Mouse (Mus musculus) embryonic facial prominence, embryonic 13.5 days (tissue): Measurements from ENCODE around the gene Bcat2. TPM values are rescaled to one million over a fixed set of nuclear protein-coding genes. Genes with fewer than 3 reads are reported as not detected.
"Not testable (repeated sequence)": the region's sequence is repeated elsewhere in the genome, so short reads cannot be mapped to it uniquely, and the experiment has no call there.

ENCODE experiments used
- ATAC-seq: fragments of 200-750 bp; cut with Nextera tagmentation; 2 replicates; pipeline ENCODE4 v1.8.0; 2017; ENCODE audit warnings: low read depth; ENCODE audit not compliant: insufficient number of reproducible peaks, insufficient read depth, low FRiP score, low TSS enrichment
- H3K27ac ChIP-seq: fragments of 300-500 bp; sonication (generic); 2 replicates; pipeline ENCODE4 v1.5.1; 2015; ENCODE audit warnings: moderate library complexity, mild to moderate bottlenecking, inconsistent platforms
- H3K27me3 ChIP-seq: fragments of 300-500 bp; sonication (generic); 2 replicates; pipeline ENCODE4 v1.6.1; 2015; ENCODE audit warnings: mild to moderate bottlenecking, inconsistent platforms
- H3K36me3 ChIP-seq: fragments of 300-500 bp; sonication (generic); 2 replicates; pipeline ENCODE4 v1.6.1; 2015; ENCODE audit warnings: mild to moderate bottlenecking, inconsistent platforms
- H3K4me1 ChIP-seq: fragments of 300-500 bp; sonication (generic); 2 replicates; pipeline ENCODE4 v1.6.1; 2015; ENCODE audit warnings: inconsistent platforms
- H3K4me2 ChIP-seq: fragments of 300-500 bp; sonication (generic); 2 replicates; pipeline ENCODE4 v1.6.1; 2015; ENCODE audit warnings: moderate library complexity, mild to moderate bottlenecking, inconsistent platforms
- H3K4me3 ChIP-seq: fragments of 300-500 bp; sonication (generic); 2 replicates; pipeline ENCODE4 v1.5.1; 2015; ENCODE audit warnings: mild to moderate bottlenecking, inconsistent platforms
- H3K9ac ChIP-seq: fragments of 300-500 bp; sonication (generic); 2 replicates; pipeline ENCODE4 v1.6.1; 2015; ENCODE audit warnings: mild to moderate bottlenecking, inconsistent platforms
- H3K9me3 ChIP-seq: fragments of 300-500 bp; sonication (generic); 2 replicates; pipeline ENCODE4 v1.6.1; 2016; ENCODE audit warnings: inconsistent platforms
- WGBS: fragments of 180-500 bp; shearing (Covaris S2); methylation state at CpG from one replicate; pipeline ENCODE4 v1.1.7; 2015; ENCODE audit warnings: mixed read lengths; 5-methylcytosine and 5-hydroxymethylcytosine counted together
- polyA plus RNA-seq: library from polyadenylated mRNA; unstranded; fragments of >200 nt; fragmentation: Nextera tagmentation; extraction: Ambion mirVana; gene quantifications from 2 replicates; pipeline ENCODE4 v1.2.1, GENCODE M21; 2015

Bcat2 gene
- polyA plus RNA-seq: 67.1 and 68.4 TPM in 2 replicates

DNA sequence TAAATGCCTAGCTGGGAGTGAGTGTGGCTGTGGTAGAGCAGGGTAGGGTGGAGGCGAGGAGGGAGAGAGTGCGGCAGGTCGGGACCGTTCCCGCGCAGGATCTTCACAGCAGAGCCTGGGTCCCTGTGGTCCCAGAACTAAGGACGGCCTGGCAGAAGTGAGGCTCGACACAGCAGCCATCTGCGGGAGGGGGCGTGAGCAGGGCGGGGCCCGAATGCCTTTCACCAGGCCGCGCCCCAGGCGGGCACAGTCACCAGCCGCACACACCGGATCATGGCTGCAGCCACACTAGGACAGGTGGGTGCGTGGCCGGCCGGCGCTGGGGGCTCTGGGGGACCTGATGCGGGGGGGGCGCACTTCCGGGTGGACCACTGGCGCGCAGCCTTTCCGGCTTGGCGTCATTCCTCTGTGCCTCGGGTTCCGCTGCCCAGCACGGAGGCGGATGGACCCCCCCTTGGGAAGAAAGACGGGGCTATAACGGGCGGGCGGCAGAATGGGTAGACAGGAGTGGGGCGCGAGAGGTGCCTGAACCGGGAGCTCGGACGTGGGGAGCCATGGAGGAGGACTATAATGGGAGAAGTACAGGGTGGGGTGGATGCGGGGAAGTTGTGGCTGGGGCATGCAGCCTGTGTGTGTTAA lies at the start of gene Bcat2:
Bcat2 (plus strand) TSS at position 51 of the 639 bp plus-strand sequence.
- H3K9me3 ChIP-seq: no peaks in the 10 kb centered on the region
- H3K36me3 ChIP-seq: peaks cover 6% of the 10 kb centered on the region; the same call in 1 of the 2 replicates
- peak within 1 kb of the TSS; percentile 91 for H3K9ac ChIP-seq
- H3K4me1 ChIP-seq: peaks cover 28% of the 10 kb centered on the region
- H3K27ac ChIP-seq: peak within 1 kb of the TSS; percentile 93
- peak; percentile 60; the same call in 1 of the 2 replicates for ATAC-seq
- WGBS: under 1% methylated on average over 41 of the region's 42 CpGs
- H3K4me3 ChIP-seq: peak within 1 kb of the TSS; percentile 76
- no peaks in the 10 kb centered on the region for H3K27me3 ChIP-seq
- H3K4me2 ChIP-seq: peak within 1 kb of the TSS; percentile 79

DNA sequence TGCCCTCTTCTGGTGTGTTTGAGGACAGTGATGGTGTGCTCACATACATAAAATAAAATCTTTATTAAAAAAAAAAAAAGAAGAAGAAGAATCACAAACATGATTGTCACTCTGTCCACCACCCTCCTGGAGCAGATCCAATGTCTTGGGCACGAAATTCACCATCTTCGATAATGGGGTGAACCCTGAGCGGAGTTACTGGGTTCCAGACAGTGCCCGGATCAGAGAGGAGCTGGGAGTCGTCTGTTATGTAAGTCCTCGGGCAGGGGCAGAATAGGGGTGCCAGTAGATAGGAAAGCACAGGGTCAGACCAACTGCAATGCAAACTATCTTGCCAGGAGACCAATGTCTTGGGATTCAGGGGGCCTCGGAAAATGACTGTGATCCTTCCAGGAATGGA lies 49.3 kb upstream of the Bcat2 start:
- no peak overlapping the region for H3K4me2 ChIP-seq
- no peak for ATAC-seq
- 93% methylated on average over 7 of the region's 7 CpGs for WGBS
- no peak overlapping the region for H3K4me3 ChIP-seq
- no peaks in the 10 kb centered on the region for H3K27me3 ChIP-seq
- H3K36me3 ChIP-seq: peaks cover 17% of the 10 kb centered on the region
- H3K27ac ChIP-seq: no peak overlapping the region; the same call in 1 of the 2 replicates
- no peak overlapping the region for H3K9ac ChIP-seq
- peaks cover 35% of the 10 kb centered on the region for H3K4me1 ChIP-seq
- H3K9me3 ChIP-seq: no peaks in the 10 kb centered on the region

DNA sequence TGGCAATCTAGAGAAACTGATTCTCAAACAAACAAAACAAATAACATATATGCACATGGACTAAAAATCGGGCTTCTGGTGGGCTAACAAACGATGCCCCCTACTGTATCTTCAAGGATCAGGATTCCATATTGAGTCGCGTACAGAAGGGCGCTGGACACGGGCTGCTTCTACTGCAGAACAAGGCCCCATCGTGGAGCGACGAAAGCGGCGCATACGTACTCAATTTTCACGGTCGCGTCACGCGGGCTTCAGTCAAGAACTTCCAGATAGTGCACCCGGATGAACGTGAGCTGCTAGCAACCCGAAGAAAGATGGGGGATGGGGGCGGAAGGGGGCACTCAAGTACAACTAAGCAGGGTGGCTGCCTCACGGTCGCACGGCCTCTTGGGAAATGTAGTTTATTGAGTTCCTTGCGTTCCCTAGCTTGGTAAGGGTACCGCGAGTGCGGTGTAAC lies 48.2 kb upstream of the Bcat2 start:
- peaks cover 17% of the 10 kb centered on the region for H3K36me3 ChIP-seq
- peak overlapping the region; percentile 73 for H3K9ac ChIP-seq
- peaks cover 34% of the 10 kb centered on the region for H3K4me1 ChIP-seq
- peak overlapping the region; percentile 61 for H3K4me2 ChIP-seq
- under 1% methylated on average over 28 of the region's 28 CpGs for WGBS
- H3K27ac ChIP-seq: peak overlapping the region; percentile 92
- H3K4me3 ChIP-seq: peak overlapping the region; percentile 51
- ATAC-seq: peak; percentile 78
- no peaks in the 10 kb centered on the region for H3K27me3 ChIP-seq
- H3K9me3 ChIP-seq: no peaks in the 10 kb centered on the region

DNA sequence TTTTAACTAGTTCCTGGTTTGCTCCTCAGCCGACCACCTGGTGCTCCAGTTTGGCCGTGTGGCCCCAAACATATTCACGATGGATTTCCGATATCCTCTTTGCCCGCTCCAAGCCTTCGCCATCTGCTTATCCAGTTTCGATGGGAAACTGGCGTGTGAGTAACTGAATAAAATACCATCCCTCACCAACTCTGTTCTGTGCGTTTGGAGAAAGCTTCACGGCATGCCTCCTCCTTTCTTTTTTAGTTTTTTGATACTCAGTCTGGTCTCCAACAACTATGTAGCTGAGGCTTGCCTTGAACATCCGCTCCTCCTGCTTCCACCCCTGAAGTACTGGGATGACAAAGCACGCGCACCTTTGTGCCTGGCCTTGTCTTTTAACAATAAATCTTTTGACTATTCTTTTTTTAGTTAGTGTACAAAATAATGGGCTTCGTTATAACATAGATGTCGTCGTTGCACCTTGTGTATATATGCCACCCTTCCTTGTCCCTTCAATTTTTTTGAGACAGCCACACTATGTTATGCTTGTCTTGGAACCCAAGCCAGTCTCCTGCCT lies 47.7 kb upstream of the Bcat2 start:
- H3K4me2 ChIP-seq: peak overlapping the region; percentile 61
- peaks cover 17% of the 10 kb centered on the region for H3K36me3 ChIP-seq
- H3K27ac ChIP-seq: peak overlapping the region; percentile 92
- H3K9ac ChIP-seq: peak overlapping the region; percentile 73; the same call in 1 of the 2 replicates
- WGBS: 53% methylated on average over 16 of the region's 16 CpGs
- H3K27me3 ChIP-seq: no peaks in the 10 kb centered on the region
- ATAC-seq: no peak
- H3K4me1 ChIP-seq: peaks cover 36% of the 10 kb centered on the region
- peak overlapping the region; percentile 51 for H3K4me3 ChIP-seq
- H3K9me3 ChIP-seq: no peaks in the 10 kb centered on the region

DNA sequence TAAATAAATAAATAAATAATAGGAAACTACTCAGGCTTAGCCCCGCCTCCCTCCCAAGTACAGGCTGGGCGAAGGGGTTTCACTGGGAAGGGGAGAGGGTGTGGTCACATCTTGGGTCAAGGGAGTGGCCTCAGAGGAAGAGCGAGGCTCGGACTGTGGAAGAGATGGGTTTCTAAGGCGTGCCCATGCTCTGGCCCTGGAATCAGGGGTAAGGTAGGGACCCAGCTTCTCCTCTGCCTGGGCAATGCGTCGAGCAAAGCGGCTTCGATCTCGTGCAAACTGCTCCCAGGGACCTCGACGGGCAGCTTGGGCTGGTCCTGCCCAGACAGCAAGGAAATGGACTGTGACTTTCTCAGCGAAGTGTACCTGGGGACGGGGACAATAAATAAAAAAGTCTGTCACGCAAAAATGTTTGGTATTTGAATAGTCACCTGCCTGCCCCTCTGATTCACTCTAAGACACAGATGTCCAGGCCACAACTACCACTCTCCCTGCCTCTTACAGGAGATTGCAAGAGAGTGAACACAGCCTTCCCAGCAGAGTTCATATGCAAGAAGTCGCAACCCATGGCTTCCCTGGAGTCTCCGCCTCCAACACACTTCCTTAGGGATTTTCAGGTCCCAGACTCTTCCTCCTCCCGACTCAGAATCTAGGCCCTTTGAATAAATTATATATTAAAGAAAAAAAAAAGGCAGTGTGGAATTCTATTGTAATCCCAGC lies 46.8 kb upstream of the Bcat2 start:
- 0 out of 2 replicates have a peak overlapping the region, but pooled peaks have one; percentile 40 for H3K9ac ChIP-seq

DNA sequence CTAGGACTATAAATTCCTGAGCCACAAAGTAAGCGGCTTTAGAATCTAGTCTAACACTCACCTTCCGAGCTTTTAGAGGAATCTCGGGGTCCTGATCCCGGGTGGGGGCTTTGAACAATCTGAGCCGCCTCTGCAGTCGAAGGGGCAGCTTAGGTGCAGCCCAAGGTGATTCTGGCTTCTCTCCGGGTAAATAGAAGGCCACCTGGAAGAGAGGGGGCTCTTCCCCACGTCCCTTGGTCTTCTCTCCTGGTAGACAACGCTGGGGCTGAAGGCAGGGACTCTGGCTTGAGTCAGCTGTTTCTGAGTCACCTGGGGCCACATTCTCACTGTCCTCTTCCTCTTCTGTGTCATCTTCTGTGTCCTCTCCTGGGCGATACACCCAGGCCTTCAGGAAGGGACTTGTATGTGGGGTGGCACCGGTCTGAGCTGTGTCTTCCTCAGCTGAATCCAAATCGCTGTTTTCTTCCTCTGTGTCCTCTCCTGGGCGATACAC lies 46.2 kb upstream of the Bcat2 start:
- ATAC-seq: no peak
- Histone ChIP-seq H3K4me2 (peak overlapping the region; percentile 30), H3K36me3 (peaks cover 17% of the 10 kb centered on the region), H3K9me3 (no peaks in the 10 kb centered on the region), H3K27ac (no peak overlapping the region; the same call in 1 of the 2 replicates), H3K4me3 (peak overlapping the region; percentile 9; the same call in 1 of the 2 replicates), H3K9ac (peak overlapping the region; percentile 22; the same call in 1 of the 2 replicates), H3K4me1 (peaks cover 36% of the 10 kb centered on the region), H3K27me3 (no peaks in the 10 kb centered on the region)
- 84% methylated on average over 13 of the region's 13 CpGs for WGBS

More for the DNA sequence above, 46.8 kb upstream of the Bcat2 start:
- WGBS: 69% methylated on average over 18 of the region's 18 CpGs
- ATAC-seq: 0 out of 2 replicates have a peak, but pooled peaks have one; percentile 21
- Histone ChIP-seq H3K4me3 (peak overlapping the region; percentile 9; the same call in 1 of the 2 replicates), H3K4me1 (peaks cover 36% of the 10 kb centered on the region), H3K36me3 (peaks cover 17% of the 10 kb centered on the region), H3K9me3 (no peaks in the 10 kb centered on the region), H3K27me3 (no peaks in the 10 kb centered on the region), H3K4me2 (peak overlapping the region; percentile 30), H3K27ac (no peak overlapping the region)

DNA sequence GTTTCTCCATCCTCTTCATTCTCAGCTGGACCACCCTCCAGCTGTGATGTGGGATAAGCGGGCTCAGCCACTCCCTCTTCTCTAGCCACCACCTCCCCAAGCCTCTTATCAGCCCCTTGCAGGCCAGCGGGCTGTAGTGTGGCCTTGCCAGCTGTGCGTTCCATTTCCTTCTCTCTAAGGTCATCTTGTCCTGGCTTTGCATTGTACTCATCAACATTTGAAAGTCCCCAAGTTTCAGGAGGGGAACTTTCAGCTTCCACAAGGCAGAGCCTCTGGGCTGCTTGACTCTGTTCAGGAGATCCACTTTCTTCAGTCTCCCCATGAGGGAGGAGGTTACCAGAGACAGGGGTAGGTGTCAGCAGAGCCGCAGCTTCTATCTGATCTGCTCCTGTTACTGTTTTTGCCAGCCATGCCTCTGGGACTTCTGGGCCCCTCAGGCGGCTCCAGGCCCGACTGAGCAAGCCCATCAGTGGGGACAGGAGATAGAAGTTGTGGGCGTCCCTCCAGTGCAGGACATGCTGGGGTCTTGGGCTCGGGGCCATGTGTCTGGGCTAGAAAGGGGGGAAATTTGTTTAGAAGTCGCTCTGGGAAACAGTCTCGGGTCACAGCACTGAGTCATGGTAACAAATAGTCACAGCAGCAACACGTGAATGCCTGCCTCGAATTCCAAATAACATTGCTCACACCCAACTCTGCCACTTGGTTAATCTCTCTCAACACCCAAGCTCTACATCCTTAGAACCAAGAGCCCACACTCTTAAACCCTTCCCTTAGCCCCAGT lies 44.9 kb upstream of the Bcat2 start:
- Histone ChIP-seq H3K27ac (peak overlapping the region; percentile 82), H3K4me3 (peak overlapping the region; percentile 83), H3K4me1 (peaks cover 41% of the 10 kb centered on the region), H3K4me2 (peak overlapping the region; percentile 82), H3K9me3 (no peaks in the 10 kb centered on the region), H3K9ac (peak overlapping the region; percentile 89), H3K36me3 (peaks cover 17% of the 10 kb centered on the region), H3K27me3 (no peaks in the 10 kb centered on the region)
- ATAC-seq: no peak
- WGBS: 25% methylated on average over 12 of the region's 12 CpGs

DNA sequence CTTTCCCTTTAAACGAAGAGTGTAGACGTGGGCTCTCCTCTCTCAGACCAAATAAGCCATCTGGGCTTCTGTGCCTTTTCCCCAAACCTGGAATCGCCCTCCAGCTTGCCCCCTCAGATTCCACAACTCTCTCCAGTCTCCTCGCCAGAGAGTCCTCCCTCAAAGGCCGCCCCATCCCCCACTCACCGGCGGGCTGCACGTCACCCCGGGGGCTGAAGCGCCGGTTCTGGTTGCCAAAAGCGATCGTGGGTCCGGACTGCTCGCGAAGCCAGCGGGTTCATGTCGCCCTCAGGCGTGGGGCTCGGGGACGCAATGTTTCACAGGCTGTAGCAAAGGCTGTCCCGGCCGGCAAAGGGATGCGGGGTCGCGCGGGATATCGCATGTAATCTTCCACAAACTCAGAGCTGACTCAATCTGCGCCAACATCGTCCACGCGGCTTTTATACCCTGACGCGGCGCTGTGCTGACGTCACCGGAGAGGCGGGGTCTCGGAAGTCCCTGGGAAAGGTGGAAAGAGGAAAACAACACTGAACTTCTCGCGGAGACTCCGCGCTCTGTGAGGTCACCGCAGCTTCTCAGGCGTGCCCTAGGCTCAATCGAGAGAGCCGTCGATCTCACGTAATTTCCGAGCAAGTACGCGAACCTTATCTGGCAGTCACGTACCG lies 44.0 kb upstream of the Bcat2 start, which contains the start of the genes Ppp1r15a and Plekha4:
Ppp1r15a (minus strand) TSS at position 460 of the 665 bp plus-strand sequence.
Plekha4 (plus strand) TSS at position 522 of the 665 bp plus-strand sequence.
- no peaks in the 10 kb centered on the region for H3K27me3 ChIP-seq
- peaks cover 47% of the 10 kb centered on the region for H3K4me1 ChIP-seq
- peaks cover 17% of the 10 kb centered on the region for H3K36me3 ChIP-seq
- ATAC-seq: peak; percentile 81
- peak within 1 kb of the TSS; percentile 82 for H3K4me2 ChIP-seq
- under 1% methylated on average over 54 of the region's 54 CpGs for WGBS
- no peaks in the 10 kb centered on the region for H3K9me3 ChIP-seq
- H3K9ac ChIP-seq: peak within 1 kb of the TSS; percentile 89
- peak within 1 kb of the TSS; percentile 83 for H3K4me3 ChIP-seq
- H3K27ac ChIP-seq: peak within 1 kb of the TSS; percentile 82

DNA sequence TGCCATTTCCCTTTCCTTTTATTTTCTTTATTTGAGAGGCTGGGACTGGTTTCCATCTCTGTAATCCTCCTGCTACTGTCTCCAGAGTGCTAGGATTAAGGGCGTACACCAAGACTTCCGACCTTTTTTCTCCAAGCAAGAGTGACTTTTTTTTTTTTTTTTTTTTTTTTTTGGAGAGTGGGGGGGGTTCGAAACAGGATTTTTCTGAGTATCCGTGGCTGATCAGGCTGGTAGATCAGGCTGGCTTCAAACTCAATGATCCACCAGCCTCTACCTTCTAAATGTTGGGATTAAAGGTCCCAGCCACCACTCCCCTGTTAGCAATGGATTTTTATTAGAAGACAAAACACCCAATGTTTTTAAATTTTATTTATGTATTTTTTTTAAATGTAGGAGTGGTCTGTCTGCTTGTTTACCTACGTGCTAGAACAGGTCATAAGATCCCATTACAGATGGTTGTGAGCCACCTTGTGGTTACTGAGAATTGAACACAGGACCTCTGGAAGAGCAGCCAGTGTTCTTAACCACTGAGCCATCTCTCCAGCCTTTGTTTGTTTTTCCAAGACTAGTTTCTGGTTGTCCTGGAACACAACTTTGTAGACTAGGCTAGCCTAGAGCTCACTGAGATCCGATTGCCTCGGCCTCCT lies 43.4 kb upstream of the Bcat2 start:
- ATAC-seq: no peak
- H3K9me3 ChIP-seq: no peaks in the 10 kb centered on the region
- peaks cover 17% of the 10 kb centered on the region for H3K36me3 ChIP-seq
- peak overlapping the region; percentile 82 for H3K27ac ChIP-seq
- H3K27me3 ChIP-seq: no peaks in the 10 kb centered on the region
- H3K4me1 ChIP-seq: peaks cover 42% of the 10 kb centered on the region
- H3K9ac ChIP-seq: peak overlapping the region; percentile 89
- H3K4me2 ChIP-seq: peak overlapping the region; percentile 82
- peak overlapping the region; percentile 83 for H3K4me3 ChIP-seq
- 21% methylated on average over 7 of the region's 7 CpGs for WGBS

DNA sequence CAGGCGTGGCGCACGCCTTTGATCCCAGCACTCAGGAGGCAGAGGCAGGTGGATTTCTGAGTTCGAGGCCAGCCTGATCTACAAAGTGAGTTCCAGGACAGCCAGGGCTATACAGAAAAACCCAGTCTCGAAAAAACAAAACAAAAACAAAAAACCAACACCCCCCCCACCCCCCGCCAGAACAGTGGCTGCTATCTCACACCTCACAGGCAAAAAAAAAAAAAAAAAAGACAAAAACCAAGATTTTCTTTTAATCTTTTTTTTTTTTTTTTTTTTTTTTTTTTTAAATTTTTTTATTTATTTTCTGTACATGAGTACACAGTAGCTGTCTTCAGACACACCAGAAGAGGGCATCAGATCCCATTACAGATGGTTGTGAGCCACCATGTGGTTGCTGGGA lies 42.8 kb upstream of the Bcat2 start:
- H3K27me3 ChIP-seq: not testable (repeated sequence)

More for the DNA sequence above, 42.8 kb upstream of the Bcat2 start:
- Histone ChIP-seq H3K36me3 (peaks cover 17% of the 10 kb centered on the region), H3K27ac (peak overlapping the region; percentile 82; the same call in 1 of the 2 replicates), H3K4me1 (peaks cover 42% of the 10 kb centered on the region)
- not testable (repeated sequence) for H3K4me2 ChIP-seq, H3K9ac ChIP-seq, ATAC-seq, H3K4me3 ChIP-seq, H3K9me3 ChIP-seq
- WGBS: 91% methylated on average over 6 of the region's 6 CpGs
